21 mouse cellular contexts compared by ENCODE assay signal in genomic region chr2:14065704-14066650, GRCm38 (mm10). TPM values are rescaled to one million over a fixed set of nuclear protein-coding genes. Genes with fewer than 3 reads are reported as not detected.
DNase-seq lines count a peak whose midpoint lies in the region; ATAC-seq and TF ChIP-seq lines count a peak whose summit lies in the region.
"Had no signal": no experiment of that assay in that cellular context is flagged by ENCODE, and none has a peak within 500 bp of the region (broad histone marks: within the 10 kb centered on the region; RNA-seq: fewer than 3 reads in every experiment).

No protein-coding gene starts in this region.

- peak; percentile 35 for DNase-seq in 416B (ENCODE audit: low read depth)
- no peak for DNase-seq in heart, adult 11 months
- no peak for DNase-seq in adrenal gland, adult 18-20 months (ENCODE audit: low spot score in 2 of 2)
- no peak for DNase-seq in spleen, postnatal 36 days (ENCODE audit: low spot score in 2 of 2)
- DNase-seq: adrenal gland, postnatal 10 days; B cell, adult 2 months; cerebellum, adult 11-12 months; cerebellum, postnatal 10 days; gastrocnemius, postnatal 10 days; heart, adult 2 months; heart, postnatal 14 days had no signal

- no peak overlapping the region for H3K4me2 ChIP-seq in intestine, postnatal 0 days (replicated peaks; ENCODE audit: low read depth)
- no peak overlapping the region for H3K4me2 ChIP-seq in stomach, embryonic 16.5 days (ENCODE audit: low read depth, low read length)
- H3K4me2 ChIP-seq: embryonic facial prominence, embryonic 12.5 days; forebrain, embryonic 15.5 days; heart, embryonic 11.5 days; heart, embryonic 15.5 days; hindbrain, embryonic 14.5 days had no signal

- 27% methylated on average over 2 of the region's 2 CpGs for WGBS in intestine, postnatal 0 days
- 30% methylated on average over 2 of the region's 2 CpGs for WGBS in stomach, embryonic 16.5 days

- no peaks in the 10 kb centered on the region for H3K4me1 ChIP-seq in intestine, postnatal 0 days (replicated peaks; ENCODE audit: control insufficient read depth, insufficient read depth, low read length)
- H3K4me1 ChIP-seq in stomach, embryonic 16.5 days (ENCODE audit: control insufficient read depth, insufficient read depth, low read length) = 0 out of 2 replicates have a peak, but pooled peaks cover 2% of the 10 kb centered on the region
- H3K4me1 ChIP-seq: embryonic facial prominence, embryonic 12.5 days; forebrain, embryonic 15.5 days; heart, embryonic 15.5 days had no signal

- H3K36me3 ChIP-seq in intestine, postnatal 0 days (ENCODE audit: control insufficient read depth, insufficient read depth) = no peaks in the 10 kb centered on the region
- H3K36me3 ChIP-seq in stomach, embryonic 16.5 days (ENCODE audit: control insufficient read depth, insufficient read depth, low read length) = no peaks in the 10 kb centered on the region
- H3K36me3 ChIP-seq: embryonic facial prominence, embryonic 12.5 days; forebrain, embryonic 15.5 days; G1E; heart, embryonic 15.5 days had no signal

- ATAC-seq in common myeloid progenitor, adult 5-6 weeks (replicated peaks; ENCODE audit: low read depth, poor library complexity, severe bottlenecking) = 0 out of 2 replicates have a peak, but pooled peaks have one; percentile 18
- peak; percentile 71 for ATAC-seq in intestine, postnatal 0 days
- peak; percentile 66; the same call in 1 of the 2 replicates for ATAC-seq in stomach, embryonic 16.5 days (ENCODE audit: insufficient read depth, low FRiP score)
- ATAC-seq: CD4-positive, CD25-positive, alpha-beta regulatory T cell, adult 4 months; forebrain, embryonic 15.5 days had no signal

- no peak overlapping the region for H3K9ac ChIP-seq in intestine, postnatal 0 days (ENCODE audit: low read depth, low read length)
- H3K9ac ChIP-seq in stomach, embryonic 16.5 days (ENCODE audit: low read length) = no peak overlapping the region
- H3K9ac ChIP-seq: embryonic facial prominence, embryonic 12.5 days; forebrain, embryonic 15.5 days; heart, embryonic 15.5 days; hindbrain, embryonic 14.5 days had no signal

- H3K27ac ChIP-seq in intestine, postnatal 0 days (ENCODE audit: low read depth, low read length) = no peak overlapping the region
- H3K27ac ChIP-seq in stomach, embryonic 16.5 days (ENCODE audit: low read length) = peak overlapping the region; percentile 58
- H3K27ac ChIP-seq: embryonic facial prominence, embryonic 12.5 days; forebrain, embryonic 15.5 days; heart, adult 2 months; heart, embryonic 15.5 days; hindbrain, embryonic 14.5 days had no signal

- TF ChIP-seq CTCF in intestine, postnatal 0 days (IDR thresholded peaks at IDR 0.05; ENCODE audit: low read depth) = no peak

- no peaks in the 10 kb centered on the region for H3K9me3 ChIP-seq in intestine, postnatal 0 days (ENCODE audit: control insufficient read depth)
- H3K9me3 ChIP-seq in stomach, embryonic 16.5 days (replicated peaks; ENCODE audit: control insufficient read depth, low read length) = no peaks in the 10 kb centered on the region
- H3K9me3 ChIP-seq: embryonic facial prominence, embryonic 12.5 days; forebrain, embryonic 15.5 days; G1E; heart, embryonic 15.5 days had no signal

- no peak overlapping the region for H3K4me3 ChIP-seq in intestine, postnatal 0 days (ENCODE audit: low read depth, low read length)
- H3K4me3 ChIP-seq in stomach, embryonic 16.5 days (replicated peaks; ENCODE audit: low read length) = no peak overlapping the region
- H3K4me3 ChIP-seq: embryonic facial prominence, embryonic 12.5 days; forebrain, embryonic 15.5 days; heart, adult 2 months; heart, embryonic 15.5 days had no signal

- H3K27me3 ChIP-seq in intestine, postnatal 0 days (replicated peaks; ENCODE audit: control insufficient read depth, insufficient read depth, low read length) = no peaks in the 10 kb centered on the region
- H3K27me3 ChIP-seq in stomach, embryonic 16.5 days (ENCODE audit: control insufficient read depth, insufficient read depth, low read length) = no peaks in the 10 kb centered on the region
- H3K27me3 ChIP-seq: embryonic facial prominence, embryonic 12.5 days; forebrain, embryonic 15.5 days; heart, embryonic 15.5 days had no signal

RNA-seq across cellular contexts. Expression of gene Stam, which starts 7.9 kb away (rescaled TPM):
- 27.7 and 45.3 TPM in 2 replicates for total RNA-seq in common myeloid progenitor, adult 5-6 weeks (2017)
- polyA plus RNA-seq in intestine, postnatal 0 days (2015; fragmentation: Nextera tagmentation; extraction: Ambion mirVana) = 21.2 and 21.8 TPM in 2 replicates
- 76.6 and 83.6 TPM in 2 replicates for polyA plus RNA-seq in stomach, embryonic 16.5 days (2015; fragmentation: Nextera tagmentation; extraction: Ambion mirVana)
- total RNA-seq in adrenal gland, adult 18-20 months (2021) = 10 to 100 TPM; 49.0 to 56.1 TPM

RNA-seq across cellular contexts. Expression of gene Hacd1, which starts 10.0 kb away (rescaled TPM):
- 49.0 and 60.6 TPM in 2 replicates for total RNA-seq in common myeloid progenitor, adult 5-6 weeks (2017)
- 83.3 and 85.7 TPM in 2 replicates for polyA plus RNA-seq in intestine, postnatal 0 days (2015; fragmentation: Nextera tagmentation; extraction: Ambion mirVana)
- 121 and 137 TPM in 2 replicates for polyA plus RNA-seq in stomach, embryonic 16.5 days (2015; fragmentation: Nextera tagmentation; extraction: Ambion mirVana)
- 10 to 100 TPM; 18.9 to 27.9 TPM for total RNA-seq in adrenal gland, adult 18-20 months (2021)
- polyA plus RNA-seq: CD4-positive, CD25-positive, alpha-beta regulatory T cell, adult 4 months had no signal

Comparison
In these comparisons a context has a peak if more than half of its experiments do, and no peak if none do; other contexts are left out.
1. ATAC-seq: peak in every context shown above with its lines; median percentile 71 in intestine, postnatal 0 days; 66 in stomach, embryonic 16.5 days; 18 in common myeloid progenitor, adult 5-6 weeks.